Mouse (Mus musculus) megakaryocyte, embryonic 14.5 days (primary cell): ENCODE results near the gene Tead1. TPM values are rescaled to one million over a fixed set of nuclear protein-coding genes. Genes with fewer than 3 reads are reported as not detected.

Source experiments
- H3K27me3 ChIP-seq: replicated peaks from 2 replicates; pipeline ENCODE3; 2012; ENCODE audit warnings: inconsistent platforms
- H3K36me3 ChIP-seq: replicated peaks from 2 replicates; pipeline ENCODE3; 2012; ENCODE audit warnings: low read length, inconsistent platforms, mixed read lengths
- H3K4me1 ChIP-seq: 2 replicates; pipeline ENCODE4 v1.6.1; 2012; ENCODE audit warnings: inconsistent platforms
- H3K4me3 ChIP-seq: replicated peaks from 2 replicates; pipeline ENCODE3; 2012; ENCODE audit warnings: moderate library complexity, mild to moderate bottlenecking, inconsistent platforms
- H3K9me3 ChIP-seq: 2 replicates; pipeline ENCODE4 v1.6.1; 2012; ENCODE audit warnings: inconsistent platforms
- FLI1 ChIP-seq: IDR thresholded peaks from 2 replicates; pipeline ENCODE4 v1.6.1; 2012; ENCODE audit warnings: low read length, inconsistent platforms, mixed read lengths
- GATA1 ChIP-seq: IDR thresholded peaks from 3 replicates; pipeline ENCODE4 v1.6.1; 2012; ENCODE audit warnings: mixed read lengths, low read length, inconsistent platforms, borderline replicate concordance
- polyA plus RNA-seq: library from polyadenylated mRNA; stranded (reverse); fragments of >175 nt; gene quantifications from 2 replicates; pipeline ENCODE4 v1.2.3, GENCODE M21; 2012; ENCODE audit warnings: low replicate concordance; ENCODE audit not compliant: insufficient read depth

Gene Tead1
- polyA plus RNA-seq, 1 experiment = not detected

DNA sequence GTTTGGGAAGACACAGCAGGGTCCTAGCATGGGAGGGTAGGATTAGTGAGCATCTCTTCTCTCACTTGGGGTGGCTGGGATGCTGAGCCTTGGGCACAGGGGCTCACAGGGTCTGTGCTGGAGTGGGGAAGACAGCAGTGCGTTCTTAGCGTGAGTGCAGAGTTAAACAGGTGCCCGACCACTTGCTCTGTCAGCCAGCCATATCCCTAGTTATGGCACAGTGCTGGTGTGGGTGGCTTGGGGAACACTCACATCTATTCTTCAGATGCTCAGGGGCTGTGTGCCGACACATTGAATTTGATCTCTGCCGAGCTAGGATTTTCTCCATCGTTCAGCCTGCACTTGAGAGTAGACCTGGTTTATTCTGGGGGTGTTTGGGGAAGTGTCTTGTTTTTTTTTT is 92.3 kb downstream of the Tead1 start:
- Histone ChIP-seq H3K36me3 (no peaks in the 10 kb centered on the region), H3K27me3 (peaks cover 7% of the 10 kb centered on the region), H3K9me3 (no peaks in the 10 kb centered on the region), H3K4me3 (no peak overlapping the region), H3K4me1 (no peaks in the 10 kb centered on the region)
- TF ChIP-seq FLI1 = no peak
- TF ChIP-seq GATA1 = no peak

DNA sequence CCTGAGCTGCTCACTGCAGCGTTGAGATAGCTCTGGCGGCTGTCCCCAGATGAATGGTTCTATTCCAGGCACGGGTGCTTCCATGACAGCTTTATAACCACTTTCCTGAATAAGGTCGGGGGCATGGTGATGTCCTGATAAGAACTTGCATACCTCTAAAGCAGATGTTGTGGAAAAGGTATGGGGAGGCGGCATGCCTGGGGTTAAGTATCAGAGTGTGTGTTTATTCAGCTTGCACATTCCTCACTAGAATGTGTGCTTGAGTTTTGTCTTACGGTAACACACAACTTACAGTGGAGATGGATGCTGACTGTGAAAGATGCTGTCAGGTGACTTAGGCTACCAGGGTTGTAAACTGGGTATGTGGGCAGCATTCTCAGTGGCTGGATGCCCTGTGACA is 93.7 kb downstream of the Tead1 start:
- Histone ChIP-seq H3K4me3 (no peak overlapping the region), H3K4me1 (no peaks in the 10 kb centered on the region), H3K9me3 (no peaks in the 10 kb centered on the region), H3K27me3 (peaks cover 7% of the 10 kb centered on the region), H3K36me3 (no peaks in the 10 kb centered on the region)
- TF ChIP-seq GATA1 = no peak
- TF ChIP-seq FLI1 = no peak

DNA sequence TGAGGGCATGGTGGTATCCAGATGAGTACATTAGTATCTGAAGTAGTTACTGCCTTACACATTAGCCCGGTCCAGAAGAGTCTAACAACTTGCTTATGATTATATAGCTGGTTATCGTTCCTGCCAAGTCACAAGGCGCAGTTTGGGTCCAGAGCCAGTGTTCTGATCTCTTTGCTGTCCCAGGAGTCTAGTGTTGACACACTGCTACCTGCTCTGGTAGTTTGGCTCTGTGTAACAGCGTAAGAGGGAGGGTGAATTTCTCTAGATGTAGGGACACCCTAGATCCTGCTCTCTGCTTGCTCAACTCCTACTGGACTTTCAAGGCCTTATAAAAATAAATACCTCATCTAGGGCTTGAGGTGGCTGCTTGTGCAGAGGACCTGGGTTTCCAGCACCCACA is 94.5 kb downstream of the Tead1 start:
- Histone ChIP-seq H3K4me1 (no peaks in the 10 kb centered on the region), H3K36me3 (no peaks in the 10 kb centered on the region), H3K27me3 (peaks cover 7% of the 10 kb centered on the region), H3K4me3 (no peak overlapping the region), H3K9me3 (no peaks in the 10 kb centered on the region)
- TF ChIP-seq FLI1 (no peak), GATA1 (no peak)

DNA sequence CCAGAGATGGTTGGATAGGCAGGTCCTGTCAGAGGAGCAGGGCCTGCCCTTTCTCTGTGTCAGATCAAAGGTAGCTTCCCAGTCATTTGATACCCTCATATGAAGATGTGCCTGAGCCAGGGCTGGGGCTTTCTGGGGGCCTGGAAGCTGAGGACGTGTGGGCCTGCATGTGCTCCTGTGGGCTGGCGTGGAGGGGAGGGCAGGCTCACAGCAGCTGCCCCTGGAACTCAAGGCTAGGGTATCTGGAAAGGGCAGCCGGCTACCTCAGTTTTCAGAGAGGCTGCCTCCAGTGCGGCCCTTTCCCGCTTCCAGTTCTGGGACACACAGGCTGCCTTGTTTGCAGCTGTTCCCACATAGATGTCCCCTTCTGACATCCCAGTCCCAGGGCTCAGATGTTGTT is 96.7 kb downstream of the Tead1 start:
- Histone ChIP-seq H3K36me3 (no peaks in the 10 kb centered on the region), H3K4me1 (no peaks in the 10 kb centered on the region)
- TF ChIP-seq GATA1 = no peak
- TF ChIP-seq FLI1 = no peak

DNA sequence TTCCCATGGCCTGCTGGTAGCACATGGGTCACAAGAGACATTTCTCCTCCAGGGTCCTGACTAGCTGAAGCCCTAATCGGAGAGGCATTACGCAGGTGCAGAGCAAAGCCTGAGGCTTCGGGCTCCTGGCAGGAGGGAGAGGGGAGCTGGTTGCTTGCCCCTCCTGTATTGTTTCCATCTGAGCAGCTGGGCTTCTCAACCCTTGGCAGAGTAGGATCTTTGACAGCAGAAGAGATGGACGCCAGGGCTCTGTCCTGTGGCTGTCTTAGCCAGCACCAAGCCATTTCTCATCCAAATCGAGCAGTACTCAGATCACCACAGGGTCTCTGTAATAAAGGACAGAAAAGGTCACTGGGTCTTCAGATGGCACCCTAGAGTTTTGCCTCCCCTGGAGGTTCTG is 97.6 kb downstream of the Tead1 start:
- Histone ChIP-seq H3K27me3 (peaks cover 8% of the 10 kb centered on the region), H3K9me3 (no peaks in the 10 kb centered on the region), H3K36me3 (no peaks in the 10 kb centered on the region), H3K4me3 (no peak overlapping the region), H3K4me1 (no peaks in the 10 kb centered on the region)
- TF ChIP-seq FLI1 (no peak), GATA1 (no peak)

More for the DNA sequence above, 96.7 kb downstream of the Tead1 start:
- H3K4me3 ChIP-seq = no peak overlapping the region
- peaks cover 8% of the 10 kb centered on the region for H3K27me3 ChIP-seq
- no peaks in the 10 kb centered on the region for H3K9me3 ChIP-seq

DNA sequence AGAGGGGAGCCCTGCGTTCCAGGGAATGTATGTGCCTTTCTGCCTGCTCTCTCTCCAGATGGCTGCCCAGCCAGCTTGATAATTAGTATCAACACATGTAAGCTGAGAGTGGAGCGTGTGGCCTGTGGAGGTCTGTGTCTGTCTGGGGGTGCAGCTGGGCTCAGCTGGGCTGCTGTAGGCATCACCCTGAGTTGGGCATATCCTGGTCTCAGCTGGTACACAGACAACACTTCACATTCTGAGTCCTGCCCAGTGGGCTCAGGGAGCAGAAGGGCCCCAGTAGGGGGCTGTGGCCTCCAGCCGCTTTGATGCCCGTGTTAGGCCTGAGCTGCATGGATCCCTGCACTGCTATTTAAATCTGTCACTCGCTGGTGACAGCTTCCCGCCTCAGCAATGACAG is 100.5 kb downstream of the Tead1 start:
- no peaks in the 10 kb centered on the region for H3K4me1 ChIP-seq
- H3K36me3 ChIP-seq = no peaks in the 10 kb centered on the region
- H3K27me3 ChIP-seq = peaks cover 3% of the 10 kb centered on the region
- H3K4me3 ChIP-seq = no peak overlapping the region
- TF ChIP-seq GATA1 (no peak), FLI1 (no peak)
- peaks cover 9% of the 10 kb centered on the region for H3K9me3 ChIP-seq

DNA sequence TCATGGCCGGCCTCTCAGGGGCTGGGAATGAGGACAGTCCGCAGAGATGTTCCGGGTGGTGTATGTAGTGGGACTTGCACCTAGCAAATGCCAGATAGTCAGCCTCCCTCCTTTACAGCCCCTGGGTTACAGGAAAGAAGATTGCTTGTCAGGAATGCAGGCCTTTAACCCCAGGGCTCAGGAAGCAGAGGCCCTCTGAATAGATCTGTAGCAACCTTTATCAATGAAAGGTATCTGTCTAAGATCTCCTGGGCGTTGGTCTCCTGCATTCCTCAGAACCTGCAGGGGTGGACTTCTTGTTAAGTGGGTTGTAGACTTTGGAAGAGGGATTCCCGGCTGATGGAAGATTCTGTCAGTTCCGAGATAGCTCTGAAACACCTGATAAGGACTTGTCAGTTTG is 101.8 kb downstream of the Tead1 start:
- Histone ChIP-seq H3K4me1 (no peaks in the 10 kb centered on the region), H3K36me3 (no peaks in the 10 kb centered on the region), H3K9me3 (peaks cover 17% of the 10 kb centered on the region), H3K27me3 (peaks cover 2% of the 10 kb centered on the region), H3K4me3 (no peak overlapping the region)
- TF ChIP-seq FLI1 (no peak), GATA1 (no peak)

DNA sequence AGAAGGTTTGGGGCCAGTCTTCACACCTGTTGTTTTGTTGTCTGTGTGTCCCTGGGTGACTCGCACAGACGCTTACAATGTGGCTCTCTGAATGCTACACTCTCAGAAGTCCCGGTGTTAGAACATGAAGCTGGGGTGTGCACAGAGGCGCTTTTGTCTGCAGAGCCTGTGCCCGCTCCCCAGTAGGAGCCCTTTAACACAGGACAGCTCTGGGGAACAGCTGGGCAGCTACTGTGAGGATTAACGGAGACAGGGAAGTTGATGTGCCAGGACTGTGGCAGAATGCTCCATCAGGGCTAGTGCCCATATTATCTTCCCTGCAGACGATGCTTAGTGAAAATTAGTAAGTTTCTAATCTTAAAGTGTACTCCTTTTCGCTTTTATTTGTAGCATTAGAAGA is 102.9 kb downstream of the Tead1 start:
- Histone ChIP-seq H3K27me3 (peaks cover 1% of the 10 kb centered on the region), H3K4me3 (no peak overlapping the region), H3K36me3 (no peaks in the 10 kb centered on the region)

DNA sequence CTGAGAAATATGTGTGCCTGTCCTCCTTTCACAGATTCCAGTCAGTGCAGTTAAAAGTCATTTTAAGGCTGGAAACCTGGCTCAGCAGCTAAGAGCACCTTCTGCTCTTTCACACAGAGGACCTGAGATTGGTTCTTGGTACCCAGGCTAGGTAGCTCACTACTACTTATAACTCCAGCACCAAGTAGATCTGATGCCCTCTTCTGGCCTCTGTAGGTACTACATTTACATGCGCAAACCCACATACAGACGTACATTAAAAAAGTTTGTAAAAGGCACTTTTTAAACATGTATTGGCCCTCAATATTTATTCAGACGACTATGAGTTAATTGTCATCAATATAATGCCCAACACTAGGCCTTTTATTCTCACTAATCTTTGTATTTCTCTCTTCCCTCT is 105.2 kb downstream of the Tead1 start:
- no peaks in the 10 kb centered on the region for H3K36me3 ChIP-seq

More for the DNA sequence above, 102.9 kb downstream of the Tead1 start:
- no peaks in the 10 kb centered on the region for H3K4me1 ChIP-seq
- peaks cover 17% of the 10 kb centered on the region for H3K9me3 ChIP-seq
- TF ChIP-seq GATA1 (no peak), FLI1 (no peak)

DNA sequence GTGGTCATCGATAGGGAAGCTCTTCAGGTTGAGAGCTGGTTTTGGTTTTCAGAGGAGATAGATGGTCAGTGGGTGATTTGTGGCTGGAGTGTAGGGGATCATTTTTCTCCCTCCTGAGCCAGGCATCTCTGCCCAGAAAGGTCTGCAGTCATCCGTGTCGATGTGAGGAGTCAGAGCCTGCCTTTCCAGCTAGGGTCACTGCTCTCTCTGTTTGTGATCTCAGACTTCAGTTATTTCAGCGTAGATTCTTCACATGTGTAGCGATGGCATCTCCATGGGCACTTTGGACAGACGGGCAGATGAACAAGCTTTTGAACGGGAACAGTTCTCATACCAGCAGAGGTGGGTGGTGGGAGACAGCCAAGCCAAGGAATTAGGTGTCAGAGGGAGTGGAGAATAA is 106.2 kb downstream of the Tead1 start:
- Histone ChIP-seq H3K9me3 (peaks cover 17% of the 10 kb centered on the region), H3K27me3 (no peaks in the 10 kb centered on the region), H3K4me1 (no peaks in the 10 kb centered on the region), H3K36me3 (no peaks in the 10 kb centered on the region), H3K4me3 (no peak overlapping the region)
- TF ChIP-seq GATA1 = no peak
- TF ChIP-seq FLI1 = no peak

More for the DNA sequence above, 105.2 kb downstream of the Tead1 start:
- Histone ChIP-seq H3K4me3 (no peak overlapping the region), H3K4me1 (no peaks in the 10 kb centered on the region), H3K9me3 (peaks cover 17% of the 10 kb centered on the region), H3K27me3 (peaks cover 1% of the 10 kb centered on the region)
- TF ChIP-seq GATA1 (no peak), FLI1 (no peak)
